Mouse (Mus musculus): Measurements from ENCODE around the gene Cdk20.

GRCm38 (mm10) chr13:64410604-64411003 is 21.5 kb upstream of the Cdk20 start:
- no peak for TF ChIP-seq POLR2A (IDR thresholded peaks at IDR 0.05; ENCODE audit: borderline replicate concordance, insufficient read depth, low read length)
- TF ChIP-seq CTCF (IDR thresholded peaks at IDR 0.05; ENCODE audit: borderline replicate concordance, insufficient read depth, low read depth, low read length): no peak
